Mouse (Mus musculus) testis, adult 2 months (tissue): Measurements from ENCODE around the gene Akap2.

Experiments
- CTCF ChIP-seq: fragments of 200-500 bp; IDR thresholded peaks from 2 replicates; pipeline ENCODE4 v1.5.1; 2012; ENCODE audit warnings: low read depth, mild to moderate bottlenecking, inconsistent platforms, low read length, moderate library complexity; ENCODE audit not compliant: control insufficient read depth, insufficient read depth, insufficient replicate concordance
- POLR2A ChIP-seq: fragments of 200-500 bp; IDR thresholded peaks from 2 replicates; pipeline ENCODE4 v1.6.1; 2012; ENCODE audit warnings: low read depth, mild to moderate bottlenecking, inconsistent platforms, low read length, moderate library complexity; ENCODE audit not compliant: control insufficient read depth

- no peak for TF ChIP-seq CTCF
- no peak for TF ChIP-seq POLR2A
These were observed 177.7 kb downstream of the Akap2 start for GRCm38 (mm10) chr4:57895140-57895539.
